Mouse (Mus musculus) embryonic facial prominence, embryonic 10.5 days (tissue): ENCODE results near the gene Ror1. TPM values are rescaled to one million over a fixed set of nuclear protein-coding genes. Genes with fewer than 3 reads are reported as not detected.
A peak's percentile ranks its signal among the peaks of the same experiment; 100 is the strongest.

ENCODE experiments used
- DNase-seq: peaks from one replicate; pipeline ENCODE4 v3.0.0-alpha.2; 2017; ENCODE audit warnings: low spot score
- H3K27ac ChIP-seq: fragments of 300-500 bp; sonication (generic); replicated peaks from 2 replicates; pipeline ENCODE4 v1.5.1; 2016; ENCODE audit warnings: mild to moderate bottlenecking
- H3K27me3 ChIP-seq: fragments of 300-500 bp; sonication (generic); replicated peaks from 2 replicates; pipeline ENCODE4 v1.6.1; 2016; ENCODE audit warnings: low read depth, mild to moderate bottlenecking; ENCODE audit not compliant: poor library complexity, severe bottlenecking
- H3K36me3 ChIP-seq: fragments of 300-500 bp; sonication (generic); replicated peaks from 2 replicates; pipeline ENCODE4 v1.6.1; 2016; ENCODE audit warnings: mild to moderate bottlenecking, moderate library complexity
- H3K4me1 ChIP-seq: fragments of 300-500 bp; sonication (generic); 2 replicates; pipeline ENCODE4 v1.6.1; 2016
- H3K4me3 ChIP-seq: fragments of 300-500 bp; sonication (generic); 2 replicates; pipeline ENCODE4 v1.5.1; 2016; ENCODE audit warnings: mild to moderate bottlenecking, moderate library complexity
- H3K9me3 ChIP-seq: fragments of 300-500 bp; sonication (generic); 2 replicates; pipeline ENCODE4 v1.6.1; 2016; ENCODE audit warnings: mild to moderate bottlenecking
- WGBS: fragments of 180-500 bp; shearing (Covaris S2); methylation state at CpG from one replicate; pipeline ENCODE4 v1.1.7; 2016; 5-methylcytosine and 5-hydroxymethylcytosine counted together
- polyA plus RNA-seq: library from polyadenylated mRNA; unstranded; fragments of >200 nt; fragmentation: Nextera tagmentation; extraction: Ambion mirVana; gene quantifications from 2 replicates; pipeline ENCODE4 v1.2.1, GENCODE M21; 2016

Ror1 gene
- polyA plus RNA-seq, 1 experiment from 2014 or later, result 12.0 TPM

- 75% methylated on average over 7 of the region's 7 CpGs for WGBS
- no peaks in the 10 kb centered on the region for H3K9me3 ChIP-seq
- peaks cover 38% of the 10 kb centered on the region for H3K4me1 ChIP-seq
- no peaks in the 10 kb centered on the region for H3K36me3 ChIP-seq
- DNase-seq, result no peak
- no peak overlapping the region for H3K4me3 ChIP-seq
- 0 out of 2 replicates have a peak overlapping the region, but pooled peaks have one; percentile 8 for H3K27ac ChIP-seq
- no peaks in the 10 kb centered on the region for H3K27me3 ChIP-seq
Measured at GRCm38 (mm10) chr4:100369541-100370174, 274.1 kb downstream of the Ror1 start.

GRCm38 (mm10) chr4:100372806-100373205, 277.2 kb downstream of the Ror1 start:
- 52% methylated on average over 11 of the region's 11 CpGs for WGBS
- DNase-seq, result no peak
- Histone ChIP-seq H3K27me3 (no peaks in the 10 kb centered on the region), H3K27ac (no peak overlapping the region; the same call in 1 of the 2 replicates), H3K4me1 (peaks cover 59% of the 10 kb centered on the region), H3K9me3 (no peaks in the 10 kb centered on the region), H3K36me3 (no peaks in the 10 kb centered on the region), H3K4me3 (no peak overlapping the region)

- no peaks in the 10 kb centered on the region for H3K36me3 ChIP-seq
- no peak overlapping the region for H3K4me3 ChIP-seq
- no peak for DNase-seq
- H3K27ac ChIP-seq, result no peak overlapping the region
- H3K4me1 ChIP-seq, result peaks cover 54% of the 10 kb centered on the region
- H3K9me3 ChIP-seq, result no peaks in the 10 kb centered on the region
- WGBS, result 64% methylated on average over 4 of the region's 4 CpGs
- no peaks in the 10 kb centered on the region for H3K27me3 ChIP-seq
Measured at GRCm38 (mm10) chr4:100373780-100374179, 278.2 kb downstream of the Ror1 start.

- Histone ChIP-seq H3K4me1 (peaks cover 47% of the 10 kb centered on the region), H3K36me3 (no peaks in the 10 kb centered on the region), H3K27ac (no peak overlapping the region), H3K9me3 (no peaks in the 10 kb centered on the region), H3K4me3 (no peak overlapping the region), H3K27me3 (no peaks in the 10 kb centered on the region)
- 86% methylated on average over 5 of the region's 5 CpGs for WGBS
- no peak for DNase-seq
Measured at GRCm38 (mm10) chr4:100375286-100375685, 279.7 kb downstream of the Ror1 start.

DNA sequence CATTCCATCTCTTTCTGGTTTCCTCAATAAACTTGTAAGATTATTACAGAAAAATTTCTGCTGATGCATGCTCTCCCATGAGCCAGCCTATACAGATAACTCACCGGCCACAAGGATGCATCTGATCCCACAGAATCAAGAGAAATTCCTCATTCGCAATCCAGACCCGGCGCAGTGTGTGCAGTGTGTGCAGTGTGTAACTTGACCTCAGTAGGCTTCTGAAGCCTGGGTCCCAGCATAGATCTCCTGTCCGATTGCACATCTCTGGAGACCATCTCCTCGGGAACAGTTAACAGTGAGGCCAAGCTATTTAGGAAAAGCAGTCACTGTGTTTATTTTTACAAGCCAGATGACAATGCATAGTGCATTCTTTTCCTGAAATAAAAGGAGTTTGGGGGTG, 280.6 kb downstream of the Ror1 start:
- 44% methylated on average over 6 of the region's 6 CpGs for WGBS
- Histone ChIP-seq H3K4me3 (no peak overlapping the region), H3K27me3 (no peaks in the 10 kb centered on the region), H3K9me3 (no peaks in the 10 kb centered on the region), H3K27ac (no peak overlapping the region), H3K4me1 (peaks cover 44% of the 10 kb centered on the region), H3K36me3 (no peaks in the 10 kb centered on the region)
- peak; percentile 55 for DNase-seq

- Histone ChIP-seq H3K9me3 (no peaks in the 10 kb centered on the region), H3K27ac (no peak overlapping the region), H3K4me3 (no peak overlapping the region), H3K27me3 (no peaks in the 10 kb centered on the region), H3K36me3 (no peaks in the 10 kb centered on the region), H3K4me1 (peaks cover 42% of the 10 kb centered on the region)
- WGBS, result 65% methylated on average over 3 of the region's 3 CpGs
- DNase-seq, result no peak
Measured at GRCm38 (mm10) chr4:100377231-100377630, 281.6 kb downstream of the Ror1 start.

DNA sequence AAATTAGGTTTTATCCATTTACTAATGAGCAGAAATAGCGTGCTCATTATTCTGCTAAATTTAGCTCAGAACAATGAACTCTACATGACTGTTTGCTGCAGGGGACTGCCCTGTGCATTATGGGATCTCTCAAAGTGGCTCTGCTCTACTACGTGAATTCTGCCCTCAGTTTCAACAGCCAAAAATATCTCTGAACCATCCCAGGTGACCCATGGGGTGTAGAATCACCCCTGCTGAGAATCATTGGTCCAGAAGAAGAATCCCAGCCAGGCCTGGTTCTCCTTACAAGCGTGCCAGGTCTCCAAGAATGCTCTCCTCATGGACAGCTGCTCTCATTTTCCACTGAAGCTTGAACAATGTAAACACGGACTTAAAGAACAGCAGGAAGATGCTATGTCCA, 282.4 kb downstream of the Ror1 start:
- H3K36me3 ChIP-seq, result no peaks in the 10 kb centered on the region
- no peaks in the 10 kb centered on the region for H3K9me3 ChIP-seq
- no peak overlapping the region for H3K27ac ChIP-seq
- WGBS, result 83% methylated on average over 4 of the region's 4 CpGs
- H3K4me1 ChIP-seq, result peaks cover 43% of the 10 kb centered on the region
- H3K27me3 ChIP-seq, result no peaks in the 10 kb centered on the region
- no peak overlapping the region for H3K4me3 ChIP-seq
- DNase-seq, result no peak

GRCm38 (mm10) chr4:100381760-100382159, 286.2 kb downstream of the Ror1 start:
- H3K36me3 ChIP-seq, result no peaks in the 10 kb centered on the region
- no peaks in the 10 kb centered on the region for H3K9me3 ChIP-seq
- H3K4me1 ChIP-seq, result peaks cover 19% of the 10 kb centered on the region
- H3K4me3 ChIP-seq, result no peak overlapping the region
- DNase-seq, result no peak
- H3K27ac ChIP-seq, result no peak overlapping the region; the same call in 1 of the 2 replicates
- no peaks in the 10 kb centered on the region for H3K27me3 ChIP-seq
- 71% methylated on average over 4 of the region's 4 CpGs for WGBS

DNA sequence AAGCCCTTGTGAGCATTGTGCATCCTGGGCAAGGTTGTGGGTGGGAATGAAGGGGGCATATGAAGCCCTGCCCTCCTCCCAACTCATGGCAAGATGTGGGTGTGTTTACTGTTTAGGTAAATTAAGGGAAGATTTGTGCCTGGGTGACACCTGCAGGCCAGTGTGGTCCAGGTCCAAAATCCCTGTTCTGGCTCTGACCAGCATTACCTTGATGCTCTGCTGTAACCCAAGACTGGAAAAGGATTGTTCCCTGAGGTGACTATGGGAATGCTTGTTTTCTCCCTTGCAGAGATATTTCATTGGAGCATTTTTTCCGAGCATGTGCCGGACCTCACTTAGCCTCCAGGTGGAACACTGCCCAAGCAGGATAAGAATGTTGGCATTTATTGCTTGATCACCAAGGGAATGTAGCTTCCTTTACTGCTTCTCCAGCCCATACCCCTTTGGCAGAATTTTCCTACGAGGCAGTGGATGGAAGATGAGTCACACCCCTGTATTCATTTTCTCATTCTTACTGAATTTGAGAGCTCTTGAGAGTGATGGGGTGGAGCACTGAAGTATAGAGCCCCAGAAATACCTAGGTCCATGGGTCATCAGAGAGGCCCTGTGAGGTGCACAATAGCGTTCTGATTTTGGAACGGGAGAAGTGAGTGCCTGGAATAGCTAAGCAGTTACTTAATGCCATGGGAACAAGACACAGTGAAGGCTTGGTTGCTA, 290.8 kb downstream of the Ror1 start:
- DNase-seq, result no peak
- no peaks in the 10 kb centered on the region for H3K36me3 ChIP-seq
- H3K4me3 ChIP-seq, result no peak overlapping the region
- H3K27me3 ChIP-seq, result no peaks in the 10 kb centered on the region
- 0 out of 2 replicates have a peak, but pooled peaks cover 4% of the 10 kb centered on the region for H3K9me3 ChIP-seq
- H3K4me1 ChIP-seq, result peaks cover 5% of the 10 kb centered on the region; the same call in 1 of the 2 replicates
- 79% methylated on average over 5 of the region's 5 CpGs for WGBS
- H3K27ac ChIP-seq, result no peak overlapping the region

- H3K27ac ChIP-seq, result no peak overlapping the region
- H3K9me3 ChIP-seq, result 0 out of 2 replicates have a peak, but pooled peaks cover 4% of the 10 kb centered on the region
- H3K36me3 ChIP-seq, result no peaks in the 10 kb centered on the region
- H3K27me3 ChIP-seq, result no peaks in the 10 kb centered on the region
- WGBS, result 88% methylated on average over 6 of the region's 6 CpGs
- DNase-seq, result no peak
- peaks cover 15% of the 10 kb centered on the region; the same call in 1 of the 2 replicates for H3K4me1 ChIP-seq
- H3K4me3 ChIP-seq, result no peak overlapping the region
Measured at GRCm38 (mm10) chr4:100390436-100390835, 294.8 kb downstream of the Ror1 start.

- no peaks in the 10 kb centered on the region for H3K36me3 ChIP-seq
- H3K4me1 ChIP-seq, result peaks cover 15% of the 10 kb centered on the region; the same call in 1 of the 2 replicates
- no peaks in the 10 kb centered on the region for H3K27me3 ChIP-seq
- no peak overlapping the region for H3K27ac ChIP-seq
- no peak overlapping the region for H3K4me3 ChIP-seq
- 83% methylated on average over 6 of the region's 6 CpGs for WGBS
- 0 out of 2 replicates have a peak, but pooled peaks cover 4% of the 10 kb centered on the region for H3K9me3 ChIP-seq
- DNase-seq, result no peak
Measured at GRCm38 (mm10) chr4:100391021-100391420, 295.4 kb downstream of the Ror1 start.

DNA sequence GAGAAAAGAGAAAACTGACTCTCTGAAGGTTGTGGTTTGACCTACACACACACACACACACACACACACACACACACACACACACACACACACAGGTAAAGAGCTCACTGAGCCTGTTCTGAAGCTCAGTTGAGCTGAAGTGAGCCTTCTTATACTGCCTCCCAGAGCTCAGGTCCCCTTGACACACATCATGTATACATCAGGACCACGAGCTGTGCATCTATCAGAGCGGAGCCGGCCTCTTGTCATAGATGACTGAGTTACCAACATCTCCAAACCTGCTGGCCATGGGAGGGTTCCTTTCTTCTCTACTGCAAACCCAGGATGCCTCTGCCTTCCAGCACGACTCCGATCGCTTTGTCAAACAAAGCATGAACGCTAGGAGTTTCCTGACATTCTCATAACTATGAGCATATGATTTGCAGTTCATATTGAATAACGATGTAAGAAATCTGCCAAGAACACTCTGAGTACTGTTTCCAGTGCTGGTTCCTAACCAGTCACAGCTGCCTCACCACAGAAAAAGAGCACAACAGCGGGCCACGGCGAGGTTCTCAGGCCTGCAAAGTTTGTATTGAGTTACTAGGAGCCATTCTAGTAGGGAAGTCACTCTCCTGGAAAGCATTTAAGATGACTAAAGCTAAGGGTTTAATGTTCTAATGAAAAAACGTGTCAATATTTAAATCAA, 297.9 kb downstream of the Ror1 start:
- WGBS, result 79% methylated on average over 12 of the region's 12 CpGs
- Histone ChIP-seq H3K4me3 (no peak overlapping the region), H3K9me3 (no peaks in the 10 kb centered on the region), H3K27me3 (no peaks in the 10 kb centered on the region), H3K4me1 (peaks cover 23% of the 10 kb centered on the region; the same call in 1 of the 2 replicates), H3K36me3 (no peaks in the 10 kb centered on the region), H3K27ac (no peak overlapping the region)
- DNase-seq, result no peak
